11 mouse cellular contexts compared by ENCODE assay signal in genomic region chr7:111616231-111616937, GRCm38 (mm10).
DNase-seq lines count a peak whose midpoint lies in the region; ATAC-seq and TF ChIP-seq lines count a peak whose summit lies in the region.
"Had no signal": no experiment of that assay in that cellular context is flagged by ENCODE, and none has a peak within 500 bp of the region (broad histone marks: within the 10 kb centered on the region; RNA-seq: fewer than 3 reads in every experiment).

No protein-coding gene starts in this region.

- H3K36me3 ChIP-seq in heart, embryonic 12.5 days = no peaks in the 10 kb centered on the region
- H3K36me3 ChIP-seq in limb, embryonic 14.5 days (ENCODE audit: control insufficient read depth, insufficient read depth, low read length) = no peaks in the 10 kb centered on the region
- H3K36me3 ChIP-seq in midbrain, embryonic 11.5 days (ENCODE audit: control insufficient read depth, insufficient read depth, low read length) = no peaks in the 10 kb centered on the region

- no peak overlapping the region for H3K4me3 ChIP-seq in heart, embryonic 12.5 days
- H3K4me3 ChIP-seq in limb, embryonic 14.5 days (replicated peaks; ENCODE audit: low read length) = no peak overlapping the region
- no peak overlapping the region for H3K4me3 ChIP-seq in midbrain, embryonic 11.5 days (ENCODE audit: low read depth, low read length)
- H3K4me3 ChIP-seq: erythroblast, embryonic 14.5 days; megakaryocyte, embryonic 14.5 days had no signal

- no peaks in the 10 kb centered on the region for H3K27me3 ChIP-seq in heart, embryonic 12.5 days (replicated peaks)
- H3K27me3 ChIP-seq in limb, embryonic 14.5 days (ENCODE audit: control insufficient read depth, insufficient read depth, low read length) = no peaks in the 10 kb centered on the region
- H3K27me3 ChIP-seq in midbrain, embryonic 11.5 days (ENCODE audit: control insufficient read depth, insufficient read depth, low read length) = no peaks in the 10 kb centered on the region
- H3K27me3 ChIP-seq: megakaryocyte, embryonic 14.5 days had no signal

- 74% methylated on average over 16 of the region's 16 CpGs for WGBS in heart, embryonic 12.5 days
- 54% methylated on average over 16 of the region's 16 CpGs for WGBS in limb, embryonic 14.5 days
- 69% methylated on average over 16 of the region's 16 CpGs for WGBS in midbrain, embryonic 11.5 days

- peak; percentile 12 for DNase-seq in heart, adult 8-10 months (ENCODE audit: low spot score)
- peak; percentile 54 for DNase-seq in Muller cell, postnatal 12 days (ENCODE audit: inconsistent ontology term)
- peak; percentile 81 for DNase-seq in adrenal gland, postnatal 14 days
- no peak for DNase-seq in limb, embryonic 14.5 days (ENCODE audit: low spot score)
- DNase-seq in spleen, adult 12 weeks (ENCODE audit: low spot score) = no peak
- no peak for DNase-seq in layer of hippocampus, postnatal 14 days (ENCODE audit: low spot score in 2 of 2)
- no peak for DNase-seq in midbrain, embryonic 11.5 days (ENCODE audit: low spot score, missing footprints)

- no peak overlapping the region for H3K9ac ChIP-seq in heart, embryonic 12.5 days
- H3K9ac ChIP-seq in limb, embryonic 14.5 days (ENCODE audit: low read depth, low read length, severe bottlenecking) = no peak overlapping the region
- H3K9ac ChIP-seq in midbrain, embryonic 11.5 days (ENCODE audit: low read length) = no peak overlapping the region

- H3K4me1 ChIP-seq in heart, embryonic 12.5 days (replicated peaks) = no peaks in the 10 kb centered on the region
- peaks cover 4% of the 10 kb centered on the region; the same call in 1 of the 2 replicates for H3K4me1 ChIP-seq in limb, embryonic 14.5 days (ENCODE audit: control insufficient read depth, insufficient read depth, low read length)
- no peaks in the 10 kb centered on the region for H3K4me1 ChIP-seq in midbrain, embryonic 11.5 days (ENCODE audit: control insufficient read depth, insufficient read depth, low read length)
- H3K4me1 ChIP-seq: megakaryocyte, embryonic 14.5 days had no signal

- ATAC-seq in heart, embryonic 12.5 days (ENCODE audit: insufficient number of reproducible peaks, low FRiP score) = no peak
- no peak for ATAC-seq in limb, embryonic 14.5 days (ENCODE audit: low FRiP score, low read depth)
- ATAC-seq in midbrain, embryonic 11.5 days (ENCODE audit: low FRiP score) = no peak

- H3K4me2 ChIP-seq in heart, embryonic 12.5 days = no peak overlapping the region
- no peak overlapping the region for H3K4me2 ChIP-seq in limb, embryonic 14.5 days (replicated peaks; ENCODE audit: low read depth, low read length, severe bottlenecking)
- H3K4me2 ChIP-seq in midbrain, embryonic 11.5 days = no peak overlapping the region
- H3K4me2 ChIP-seq: heart, embryonic 11.5 days had no signal

- H3K27ac ChIP-seq in heart, embryonic 12.5 days (ENCODE audit: poor library complexity, severe bottlenecking) = no peak overlapping the region
- 0 out of 2 replicates have a peak overlapping the region, but pooled peaks have one; percentile 26 for H3K27ac ChIP-seq in limb, embryonic 14.5 days (replicated peaks; ENCODE audit: low read depth, low read length)
- no peak overlapping the region for H3K27ac ChIP-seq in midbrain, embryonic 11.5 days (ENCODE audit: low read depth, low read length)

- TF ChIP-seq POLR2A in limb, embryonic 14.5 days (IDR thresholded peaks at IDR 0.05; ENCODE audit: borderline replicate concordance, extremely low read depth, insufficient read depth, insufficient read length) = no peak

- H3K9me3 ChIP-seq in heart, embryonic 12.5 days (replicated peaks) = no peaks in the 10 kb centered on the region
- no peaks in the 10 kb centered on the region for H3K9me3 ChIP-seq in limb, embryonic 14.5 days (ENCODE audit: control insufficient read depth, low read length)
- no peaks in the 10 kb centered on the region for H3K9me3 ChIP-seq in midbrain, embryonic 11.5 days (ENCODE audit: control insufficient read depth, low read length)
- H3K9me3 ChIP-seq: megakaryocyte, embryonic 14.5 days had no signal

Comparison
In these comparisons a context has a peak if more than half of its experiments do, and no peak if none do; other contexts are left out.
1. DNase-seq: peak in heart, adult 8-10 months (single experiment), Muller cell, postnatal 12 days (single experiment) and adrenal gland, postnatal 14 days (single experiment); none in limb, embryonic 14.5 days (single experiment), spleen, adult 12 weeks (single experiment), layer of hippocampus, postnatal 14 days (0 of 2) and midbrain, embryonic 11.5 days (single experiment).